In genomic region chr6:32520097-32520496, GRCm38 (mm10) we compare ENCODE assay signal across 13 mouse cellular contexts.
DNase-seq lines count a peak whose midpoint lies in the region; ATAC-seq and TF ChIP-seq lines count a peak whose summit lies in the region.
"Had no signal": no experiment of that assay in that cellular context is flagged by ENCODE, and none has a peak within 500 bp of the region (broad histone marks: within the 10 kb centered on the region; RNA-seq: fewer than 3 reads in every experiment).

No protein-coding gene starts in this region.

- TF ChIP-seq POLR2A in brain, embryonic 14.5 days (IDR thresholded peaks at IDR 0.05; ENCODE audit: borderline replicate concordance, extremely low read depth, insufficient read depth, insufficient read length, poor library complexity, severe bottlenecking) = no peak

- H3K27ac ChIP-seq in hindbrain, postnatal 0 days = no peak overlapping the region
- no peak overlapping the region for H3K27ac ChIP-seq in hindbrain, embryonic 13.5 days
- H3K27ac ChIP-seq: heart, embryonic 13.5 days; limb, embryonic 10.5 days had no signal

- H3K36me3 ChIP-seq in hindbrain, postnatal 0 days (ENCODE audit: insufficient read depth, low read length) = peaks cover 5% of the 10 kb centered on the region
- peaks cover 16% of the 10 kb centered on the region for H3K36me3 ChIP-seq in hindbrain, embryonic 13.5 days
- H3K36me3 ChIP-seq: limb, embryonic 10.5 days had no signal

- H3K4me2 ChIP-seq in hindbrain, postnatal 0 days (ENCODE audit: low read depth, low read length) = no peak overlapping the region
- H3K4me2 ChIP-seq in hindbrain, embryonic 13.5 days = no peak overlapping the region
- H3K4me2 ChIP-seq: heart, embryonic 13.5 days; lung, embryonic 14.5 days had no signal

- ATAC-seq in hindbrain, postnatal 0 days = peak; percentile 56; the same call in 1 of the 2 replicates
- no peak for ATAC-seq in hindbrain, embryonic 13.5 days (ENCODE audit: low FRiP score)

- DNase-seq in hindbrain, postnatal 0 days (ENCODE audit: low spot score) = peak; percentile 63
- DNase-seq in brain, embryonic 14.5 days (ENCODE audit: low read depth) = peak; percentile 79
- peak; percentile 32 to 39 for DNase-seq in cerebellum, adult 18-20 months
- DNase-seq in gonadal fat pad, adult 2 months (ENCODE audit: low read depth) = peak; percentile 37
- DNase-seq in kidney, adult 9 months = no peak
- DNase-seq in kidney, adult 11 months = no peak
- no peak for DNase-seq in layer of hippocampus, postnatal 25 days (ENCODE audit: extremely low spot score in 1 of 2, low spot score in 1 of 2)
- DNase-seq: lung, embryonic 14.5 days; thymus, postnatal 36 days had no signal

- H3K9me3 ChIP-seq in hindbrain, postnatal 0 days (ENCODE audit: low read length) = no peaks in the 10 kb centered on the region
- H3K9me3 ChIP-seq in hindbrain, embryonic 13.5 days = no peaks in the 10 kb centered on the region
- H3K9me3 ChIP-seq: heart, embryonic 13.5 days; limb, embryonic 10.5 days had no signal

- no peak overlapping the region for H3K4me3 ChIP-seq in hindbrain, postnatal 0 days (ENCODE audit: low read length)
- H3K4me3 ChIP-seq in hindbrain, embryonic 13.5 days = no peak overlapping the region
- H3K4me3 ChIP-seq: heart, embryonic 13.5 days; limb, embryonic 10.5 days; myocyte had no signal

- H3K9ac ChIP-seq in hindbrain, postnatal 0 days (replicated peaks; ENCODE audit: low read length) = no peak overlapping the region
- no peak overlapping the region for H3K9ac ChIP-seq in hindbrain, embryonic 13.5 days
- H3K9ac ChIP-seq: heart, embryonic 13.5 days; lung, embryonic 14.5 days had no signal

- no peaks in the 10 kb centered on the region for H3K4me1 ChIP-seq in hindbrain, postnatal 0 days (ENCODE audit: insufficient read depth, low read length)
- H3K4me1 ChIP-seq in hindbrain, embryonic 13.5 days (replicated peaks) = 0 out of 2 replicates have a peak, but pooled peaks cover 4% of the 10 kb centered on the region
- H3K4me1 ChIP-seq: limb, embryonic 10.5 days had no signal

- TF ChIP-seq CTCF in hindbrain, postnatal 0 days (IDR thresholded peaks at IDR 0.05; ENCODE audit: low read depth) = no peak
- TF ChIP-seq CTCF in brain, embryonic 14.5 days (IDR thresholded peaks at IDR 0.05; ENCODE audit: borderline replicate concordance, extremely low read depth, insufficient read depth, insufficient read length) = no peak

- WGBS in hindbrain, postnatal 0 days = 36% methylated on average over 4 of the region's 4 CpGs
- 73% methylated on average over 4 of the region's 4 CpGs for WGBS in hindbrain, embryonic 13.5 days

- H3K27me3 ChIP-seq in hindbrain, postnatal 0 days (ENCODE audit: insufficient read depth, low read length) = no peaks in the 10 kb centered on the region
- no peaks in the 10 kb centered on the region for H3K27me3 ChIP-seq in hindbrain, embryonic 13.5 days
- H3K27me3 ChIP-seq: heart, embryonic 13.5 days had no signal

Comparison
In these comparisons a context has a peak if more than half of its experiments do, and no peak if none do; other contexts are left out.
1. DNase-seq: peak in hindbrain, postnatal 0 days (single experiment), brain, embryonic 14.5 days (single experiment), cerebellum, adult 18-20 months (2 of 2) and gonadal fat pad, adult 2 months (single experiment); none in kidney, adult 9 months (single experiment), kidney, adult 11 months (single experiment) and layer of hippocampus, postnatal 25 days (0 of 2).